Mouse (Mus musculus): ENCODE results near the gene Garem2.
A peak's percentile ranks its signal among the peaks of the same experiment; 100 is the strongest.

Garem2 gene

GRCm38 (mm10) chr5:30154474-30155394 is 49.8 kb downstream of the Garem2 start, which contains the start of the genes Hadha and Hadhb:
TSS of gene Hadha (minus strand) at chr5:30155162.
TSS of gene Hadhb (plus strand) at chr5:30155248.
- DNase-seq = peak; percentile 91 to 93

- no peak for DNase-seq
Measured at GRCm38 (mm10) chr5:30155395-30155792, 50.4 kb downstream of the Garem2 start.

- no peak for DNase-seq
Measured at GRCm38 (mm10) chr5:30155821-30156629, 51.1 kb downstream of the Garem2 start.

- no peak for DNase-seq
Measured at GRCm38 (mm10) chr5:30159601-30160000, 54.6 kb downstream of the Garem2 start.

GRCm38 (mm10) chr5:30161836-30162235 is 56.9 kb downstream of the Garem2 start:
- DNase-seq = no peak

GRCm38 (mm10) chr5:30162339-30162738 is 57.4 kb downstream of the Garem2 start:
- DNase-seq = no peak

GRCm38 (mm10) chr5:30165234-30165946 is 60.4 kb downstream of the Garem2 start:
- DNase-seq = no peak
